Mouse (Mus musculus): ENCODE measurements at regions not wholly inside any gene's neighbourhood (a gene's known extent, or its start where the extent isn't known, plus 50 kb on each side); places are given as distances from the start of the nearest gene placed in this dataset.

- DNase-seq = no peak
- no peak overlapping the region for H3K9ac ChIP-seq
- no peak overlapping the region for H3K4me3 ChIP-seq (replicated peaks)
- H3K36me3 ChIP-seq = no peaks in the 10 kb centered on the region
- H3K27me3 ChIP-seq = no peaks in the 10 kb centered on the region
- no peak overlapping the region for H3K27ac ChIP-seq
- no peaks in the 10 kb centered on the region for H3K4me1 ChIP-seq (replicated peaks)
- ATAC-seq (ENCODE audit: low read depth) = no peak
- no peaks in the 10 kb centered on the region for H3K9me3 ChIP-seq (replicated peaks)
- H3K4me2 ChIP-seq = no peak overlapping the region
- WGBS (ENCODE audit: insufficient replicate concordance) = 69% methylated on average over 4 of the region's 4 CpGs
Measured at GRCm38 (mm10) chr8:126753059-126753855, 159.5 kb upstream of the Irf2bp2 start.

- Histone ChIP-seq H3K27me3 (no peaks in the 10 kb centered on the region), H3K9ac (no peak overlapping the region), H3K4me3 (replicated peaks) (no peak overlapping the region), H3K36me3 (no peaks in the 10 kb centered on the region), H3K4me1 (replicated peaks) (peaks cover 4% of the 10 kb centered on the region; the same call in 1 of the 2 replicates), H3K4me2 (no peak overlapping the region), H3K9me3 (replicated peaks) (no peaks in the 10 kb centered on the region), H3K27ac (no peak overlapping the region)
- whole genome bisulfite sequencing (ENCODE audit: insufficient replicate concordance) = 67% methylated on average over 6 of the region's 6 CpGs
- no peak for ATAC-seq (ENCODE audit: low read depth)
- no peak for DNase-seq
Measured at GRCm38 (mm10) chr8:126751416-126752140, 157.8 kb upstream of the Irf2bp2 start.

- H3K36me3 ChIP-seq = no peaks in the 10 kb centered on the region
- peaks cover 4% of the 10 kb centered on the region; the same call in 1 of the 2 replicates for H3K4me1 ChIP-seq (replicated peaks)
- 79% methylated on average over 18 of the region's 18 CpGs for WGBS (ENCODE audit: insufficient replicate concordance)
- H3K27me3 ChIP-seq = no peaks in the 10 kb centered on the region
- H3K4me2 ChIP-seq = no peak overlapping the region
- H3K9ac ChIP-seq = no peak overlapping the region
- no peaks in the 10 kb centered on the region for H3K9me3 ChIP-seq (replicated peaks)
- no peak overlapping the region for H3K4me3 ChIP-seq (replicated peaks)
- no peak overlapping the region for H3K27ac ChIP-seq
- no peak for ATAC-seq (ENCODE audit: low read depth)
- no peak for DNase-seq
Measured at GRCm38 (mm10) chr8:126745992-126746775, 152.4 kb upstream of the Irf2bp2 start.

- no peak overlapping the region for H3K27ac ChIP-seq
- no peaks in the 10 kb centered on the region for H3K27me3 ChIP-seq
- H3K4me3 ChIP-seq (replicated peaks) = no peak overlapping the region
- H3K4me2 ChIP-seq = no peak overlapping the region
- WGBS (ENCODE audit: insufficient replicate concordance) = 59% methylated on average over 10 of the region's 10 CpGs
- no peak for DNase-seq
- ATAC-seq (ENCODE audit: low read depth) = no peak
- H3K36me3 ChIP-seq = no peaks in the 10 kb centered on the region
- H3K9ac ChIP-seq = no peak overlapping the region
- H3K9me3 ChIP-seq (replicated peaks) = no peaks in the 10 kb centered on the region
- H3K4me1 ChIP-seq (replicated peaks) = peaks cover 4% of the 10 kb centered on the region; the same call in 1 of the 2 replicates
Measured at GRCm38 (mm10) chr8:126744747-126745382, 151.1 kb upstream of the Irf2bp2 start.

- 67% methylated on average over 9 of the region's 9 CpGs for WGBS (ENCODE audit: insufficient replicate concordance)
- Histone ChIP-seq H3K4me2 (no peak overlapping the region), H3K27ac (no peak overlapping the region), H3K36me3 (no peaks in the 10 kb centered on the region), H3K9ac (no peak overlapping the region), H3K4me1 (replicated peaks) (peaks cover 4% of the 10 kb centered on the region; the same call in 1 of the 2 replicates), H3K9me3 (replicated peaks) (no peaks in the 10 kb centered on the region), H3K4me3 (replicated peaks) (no peak overlapping the region), H3K27me3 (no peaks in the 10 kb centered on the region)
- no peak for DNase-seq
- no peak for ATAC-seq (ENCODE audit: low read depth)
Measured at GRCm38 (mm10) chr8:126743296-126743695, 149.5 kb upstream of the Irf2bp2 start.

GRCm38 (mm10) chr8:126742081-126742480 lies 148.3 kb upstream of the Irf2bp2 start:
- 63% methylated on average over 3 of the region's 3 CpGs for WGBS (ENCODE audit: insufficient replicate concordance)
- ATAC-seq (ENCODE audit: low read depth) = no peak

GRCm38 (mm10) chr8:126741031-126741430 lies 147.2 kb upstream of the Irf2bp2 start:
- 62% methylated on average over 3 of the region's 3 CpGs for WGBS (ENCODE audit: insufficient replicate concordance)
- H3K9me3 ChIP-seq (replicated peaks) = no peaks in the 10 kb centered on the region
- no peak for DNase-seq
- no peak overlapping the region for H3K9ac ChIP-seq
- H3K4me2 ChIP-seq = no peak overlapping the region
- no peaks in the 10 kb centered on the region for H3K27me3 ChIP-seq
- no peak for ATAC-seq (ENCODE audit: low read depth)
- H3K4me3 ChIP-seq (replicated peaks) = no peak overlapping the region
- H3K4me1 ChIP-seq (replicated peaks) = peaks cover 12% of the 10 kb centered on the region
- no peak overlapping the region for H3K27ac ChIP-seq
- no peaks in the 10 kb centered on the region for H3K36me3 ChIP-seq

More at GRCm38 (mm10) chr8:126742081-126742480, 148.3 kb upstream of the Irf2bp2 start:
- H3K4me2 ChIP-seq = no peak overlapping the region
- H3K4me1 ChIP-seq (replicated peaks) = peaks cover 6% of the 10 kb centered on the region
- no peak overlapping the region for H3K27ac ChIP-seq
- no peaks in the 10 kb centered on the region for H3K9me3 ChIP-seq (replicated peaks)
- no peak overlapping the region for H3K4me3 ChIP-seq (replicated peaks)
- no peaks in the 10 kb centered on the region for H3K36me3 ChIP-seq
- H3K27me3 ChIP-seq = no peaks in the 10 kb centered on the region
- no peak for DNase-seq
- no peak overlapping the region for H3K9ac ChIP-seq

GRCm38 (mm10) chr8:126739768-126740167 lies 146.0 kb upstream of the Irf2bp2 start:
- no peaks in the 10 kb centered on the region for H3K9me3 ChIP-seq (replicated peaks)
- H3K4me3 ChIP-seq (replicated peaks) = no peak overlapping the region
- no peaks in the 10 kb centered on the region for H3K36me3 ChIP-seq
- WGBS (ENCODE audit: insufficient replicate concordance) = 74% methylated on average over 10 of the region's 10 CpGs
- no peak overlapping the region for H3K27ac ChIP-seq
- DNase-seq (no peak), ATAC-seq (ENCODE audit: low read depth) (no peak)
- H3K27me3 ChIP-seq = no peaks in the 10 kb centered on the region
- H3K4me2 ChIP-seq = no peak overlapping the region
- no peak overlapping the region for H3K9ac ChIP-seq
- H3K4me1 ChIP-seq (replicated peaks) = peaks cover 22% of the 10 kb centered on the region

GRCm38 (mm10) chr8:126737032-126737431 lies 143.2 kb upstream of the Irf2bp2 start:
- 50% methylated on average over 5 of the region's 5 CpGs for WGBS (ENCODE audit: insufficient replicate concordance)

GRCm38 (mm10) chr8:126736441-126736962 lies 142.7 kb upstream of the Irf2bp2 start:
- H3K9ac ChIP-seq = peak overlapping the region; percentile 33; the same call in 1 of the 2 replicates

More at GRCm38 (mm10) chr8:126737032-126737431, 143.2 kb upstream of the Irf2bp2 start:
- Histone ChIP-seq H3K9me3 (replicated peaks) (no peaks in the 10 kb centered on the region), H3K27ac (no peak overlapping the region), H3K9ac (no peak overlapping the region), H3K4me3 (replicated peaks) (no peak overlapping the region), H3K4me1 (replicated peaks) (peaks cover 22% of the 10 kb centered on the region), H3K36me3 (no peaks in the 10 kb centered on the region), H3K4me2 (no peak overlapping the region), H3K27me3 (no peaks in the 10 kb centered on the region)
- DNase-seq (no peak), ATAC-seq (ENCODE audit: low read depth) (peak; percentile 35)

More at GRCm38 (mm10) chr8:126736441-126736962, 142.7 kb upstream of the Irf2bp2 start:
- Histone ChIP-seq H3K4me3 (replicated peaks) (no peak overlapping the region), H3K4me2 (no peak overlapping the region), H3K36me3 (no peaks in the 10 kb centered on the region), H3K4me1 (replicated peaks) (peaks cover 22% of the 10 kb centered on the region), H3K9me3 (replicated peaks) (no peaks in the 10 kb centered on the region), H3K27me3 (no peaks in the 10 kb centered on the region), H3K27ac (peak overlapping the region; percentile 88)
- DNase-seq = no peak
- ATAC-seq (ENCODE audit: low read depth) = peak; percentile 53
- 51% methylated on average over 10 of the region's 10 CpGs for WGBS (ENCODE audit: insufficient replicate concordance)

Data from liver, embryonic 13.5 days (tissue).